Mouse (Mus musculus): ENCODE measurements around the gene Mplkip. TPM values are rescaled to one million over a fixed set of nuclear protein-coding genes. Genes with fewer than 3 reads are reported as not detected.

The Mplkip gene
- total and polyA plus RNA-seq, 3 experiments, result 20.1 to 39.1 TPM; not detected in 1

DNA sequence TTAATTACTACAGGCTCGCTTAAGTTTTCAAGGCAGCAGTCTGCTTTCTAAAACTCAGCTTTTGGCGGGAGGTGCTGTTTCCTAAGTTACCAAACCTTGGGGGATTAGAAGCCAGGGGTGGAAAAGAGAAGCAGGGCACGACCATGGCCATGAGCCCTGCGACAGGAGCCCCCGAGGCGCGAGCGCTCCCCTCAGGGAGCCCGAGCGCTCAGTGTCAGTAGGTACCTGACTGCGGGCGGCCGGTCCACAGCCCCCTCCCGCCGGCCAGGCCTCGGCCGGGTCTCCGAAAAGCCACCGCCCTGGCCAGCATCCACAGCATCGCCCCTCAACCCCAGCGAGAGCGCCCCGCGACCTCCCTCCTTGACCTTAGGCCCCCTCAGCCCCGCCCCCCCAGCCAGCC, 578 bp upstream of the Mplkip start:
- Histone ChIP-seq H3K4me1 (ENCODE audit: control insufficient read depth in 1 of 2, insufficient read depth in 2 of 2, low read length in 2 of 2) (peaks cover 3 to 8% of the 10 kb centered on the region in 2 experiments), H3K27me3 (ENCODE audit: control insufficient read depth in 1 of 2, insufficient read depth in 2 of 2, low read length in 2 of 2) (no peaks in the 10 kb centered on the region), H3K9me3 (replicated peaks; ENCODE audit: insufficient read depth, low read length) (no peaks in the 10 kb centered on the region), H3K36me3 (ENCODE audit: control insufficient read depth in 1 of 2, insufficient read depth in 2 of 2, low read length in 2 of 2) (peaks cover 0 to 29% of the 10 kb centered on the region in 2 experiments; a peak in 3 of 4 replicates), H3K79me2 (ENCODE audit: control insufficient read depth, insufficient read depth, low read length, poor library complexity) (peaks cover 25% of the 10 kb centered on the region), H3K27ac (ENCODE audit: control insufficient read depth, low read depth, low read length) (peak overlapping the region; percentile 78), H3K9ac (ENCODE audit: control insufficient read depth, low read depth, low read length, poor library complexity, severe bottlenecking) (peak overlapping the region; percentile 83), H3K4me3 (ENCODE audit: control insufficient read depth in 1 of 2, insufficient read depth in 1 of 2, low read depth in 2 of 2, low read length in 2 of 2) (peak overlapping the region; percentile 87 to 93)
- no peak for TF ChIP-seq NELFE (IDR thresholded peaks at IDR 0.05; ENCODE audit: low read depth, low read length)
- TF ChIP-seq USF1 (IDR thresholded peaks at IDR 0.05; ENCODE audit: low read depth, low read length), result no peak
- TF ChIP-seq GATA1 (IDR thresholded peaks at IDR 0.05; ENCODE audit: low read depth, low read length), result no peak
- no peak for TF ChIP-seq RCOR1 (IDR thresholded peaks at IDR 0.05; ENCODE audit: low read depth, low read length)
- no peak for TF ChIP-seq POLR2A (IDR thresholded peaks at IDR 0.05; ENCODE audit: control insufficient read depth in 1 of 2, insufficient read depth in 1 of 2, low read depth in 1 of 2, low read length in 2 of 2, poor library complexity in 1 of 2)
- TF ChIP-seq TAL1 (IDR thresholded peaks at IDR 0.05; ENCODE audit: low read length), result no peak
- no peak for TF ChIP-seq ZMIZ1 (IDR thresholded peaks at IDR 0.05; ENCODE audit: low read depth, low read length)
- TF ChIP-seq CHD1 (IDR thresholded peaks at IDR 0.05; ENCODE audit: low read depth, low read length), result no peak
- TF ChIP-seq ZKSCAN1 (IDR thresholded peaks at IDR 0.05; ENCODE audit: low read depth, low read length), result no peak
- TF ChIP-seq RAD21 (IDR thresholded peaks at IDR 0.05; ENCODE audit: low read depth, low read length), result no peak
- DNase-seq (ENCODE audit: low read depth, low spot score), result peak; percentile 78

DNA sequence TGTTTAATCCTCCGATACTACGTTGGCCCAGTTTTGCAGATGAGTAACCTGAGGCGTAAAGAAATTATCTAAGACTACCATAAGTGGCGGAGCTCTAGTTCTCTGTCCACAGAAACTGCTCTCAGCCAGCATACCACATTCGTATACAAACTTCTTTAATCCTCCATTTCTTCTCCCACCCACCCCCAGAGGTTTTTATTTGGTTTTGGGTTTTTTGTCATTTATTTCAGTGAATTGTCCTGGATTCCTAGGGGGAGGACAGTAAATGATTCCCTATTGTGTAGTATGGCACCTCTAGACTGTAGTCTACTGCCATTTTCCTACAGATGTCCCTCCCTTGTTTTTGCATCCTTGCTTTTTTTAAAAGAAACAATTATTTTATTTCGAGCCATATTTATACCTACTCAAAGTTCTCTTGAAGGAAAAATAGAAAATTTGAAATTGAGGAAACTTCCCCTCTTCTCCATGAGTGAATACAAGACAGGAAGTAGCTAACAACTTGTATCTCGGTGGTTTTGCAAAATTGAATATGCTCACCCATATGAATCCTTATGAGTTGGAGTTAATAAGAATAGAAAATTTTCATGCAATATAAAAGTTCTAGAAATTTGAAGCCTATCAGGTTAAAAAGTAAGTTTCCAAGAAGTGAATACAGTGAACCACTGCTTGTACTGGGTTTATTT, 1.0 kb downstream of the Mplkip start:
- DNase-seq (ENCODE audit: low read depth, low spot score), result peak; percentile 62
- no peaks in the 10 kb centered on the region for H3K27me3 ChIP-seq (ENCODE audit: control insufficient read depth in 1 of 2, insufficient read depth in 2 of 2, low read length in 2 of 2)
- peak overlapping the region; percentile 86 to 100 for H3K4me3 ChIP-seq (ENCODE audit: control insufficient read depth in 1 of 2, insufficient read depth in 1 of 2, low read depth in 2 of 2, low read length in 2 of 2)
- peaks cover 0 to 41% of the 10 kb centered on the region in 2 experiments; a peak in 3 of 4 replicates for H3K36me3 ChIP-seq (ENCODE audit: control insufficient read depth in 1 of 2, insufficient read depth in 2 of 2, low read length in 2 of 2)
- TF ChIP-seq HCFC1 (IDR thresholded peaks at IDR 0.05; ENCODE audit: low read depth, low read length), result 0 out of 2 replicates have a peak, but pooled peaks have one; percentile 24
- TF ChIP-seq USF1 (IDR thresholded peaks at IDR 0.05; ENCODE audit: low read depth, low read length), result no peak
- no peak; the same call in 1 of the 2 replicates for TF ChIP-seq MXI1 (IDR thresholded peaks at IDR 0.05; ENCODE audit: low read depth, low read length)
- peak; percentile 33 for TF ChIP-seq TAL1 (IDR thresholded peaks at IDR 0.05; ENCODE audit: low read length)
- TF ChIP-seq ELF1 (IDR thresholded peaks at IDR 0.05; ENCODE audit: low read depth, low read length), result peak; percentile 27; the same call in 1 of the 2 replicates
- 0 out of 2 replicates have a peak, but pooled peaks have one; percentile 5 for TF ChIP-seq TBP (IDR thresholded peaks at IDR 0.05; ENCODE audit: low read depth, low read length)
- peak overlapping the region; percentile 92 for H3K9ac ChIP-seq (ENCODE audit: control insufficient read depth, low read depth, low read length, poor library complexity, severe bottlenecking)
- peak overlapping the region; percentile 94 for H3K27ac ChIP-seq (ENCODE audit: control insufficient read depth, low read depth, low read length)
- H3K9me3 ChIP-seq (replicated peaks; ENCODE audit: insufficient read depth, low read length), result no peaks in the 10 kb centered on the region
- H3K79me2 ChIP-seq (ENCODE audit: control insufficient read depth, insufficient read depth, low read length, poor library complexity), result peaks cover 32% of the 10 kb centered on the region
- peaks cover 9 to 20% of the 10 kb centered on the region in 2 experiments for H3K4me1 ChIP-seq (ENCODE audit: control insufficient read depth in 1 of 2, insufficient read depth in 2 of 2, low read length in 2 of 2)
